Mouse (Mus musculus) MEL (cell line): Measurements from ENCODE around the gene Runx1. TPM values are rescaled to one million over a fixed set of nuclear protein-coding genes. Genes with fewer than 3 reads are reported as not detected.
A peak's percentile ranks its signal among the peaks of the same experiment; 100 is the strongest.

ENCODE experiments used
- DNase-seq: peaks from one replicate; pipeline ENCODE4 v3.0.0; 2011; ENCODE audit warnings: low read depth, low spot score
- H3K27ac ChIP-seq: 2 replicates; pipeline ENCODE4 v1.5.1; 2012; ENCODE audit warnings: low read depth, mild to moderate bottlenecking, control low read depth, low read length, moderate library complexity; ENCODE audit not compliant: control insufficient read depth
- H3K27me3 ChIP-seq, 2 experiments: fragments of 150-350 bp in 1 of 2; sonication (generic) in 1 of 2; 2 replicates each; pipeline ENCODE4 v1.6.1; 2012; ENCODE audit warnings: low read length in 2 of 2, mild to moderate bottlenecking in 2 of 2, improper control_type of control experiment in 1 of 2, moderate library complexity in 1 of 2; ENCODE audit not compliant: insufficient read depth in 2 of 2, control insufficient read depth in 1 of 2
- H3K36me3 ChIP-seq, 2 experiments: 2 replicates each; pipeline ENCODE4 v1.6.1; 2012 to 2014; ENCODE audit warnings: low read length in 2 of 2, improper control_type of control experiment in 1 of 2, inconsistent platforms in 1 of 2, mild to moderate bottlenecking in 1 of 2; ENCODE audit not compliant: insufficient read depth in 2 of 2, control insufficient read depth in 1 of 2
- H3K4me1 ChIP-seq, 2 experiments: fragments of 150-350 bp in 1 of 2; sonication (generic) in 1 of 2; 2 replicates each; pipeline ENCODE4 v1.6.1; 2012; ENCODE audit warnings: low read length in 2 of 2, improper control_type of control experiment in 1 of 2, mild to moderate bottlenecking in 1 of 2; ENCODE audit not compliant: insufficient read depth in 2 of 2, control insufficient read depth in 1 of 2
- H3K4me3 ChIP-seq, 2 experiments: fragments of 150-350 bp in 1 of 2; sonication (generic) in 1 of 2; 2 replicates each; pipeline ENCODE4 v1.5.1; 2012; ENCODE audit warnings: low read depth in 2 of 2, low read length in 2 of 2, mild to moderate bottlenecking in 2 of 2, moderate library complexity in 2 of 2, control low read depth in 1 of 2, improper control_type of control experiment in 1 of 2; ENCODE audit not compliant: control insufficient read depth in 1 of 2, insufficient read depth in 1 of 2
- H3K79me2 ChIP-seq: 2 replicates; pipeline ENCODE4 v1.6.1; 2012; ENCODE audit warnings: mild to moderate bottlenecking, low read length, moderate library complexity; ENCODE audit not compliant: control insufficient read depth, poor library complexity, insufficient read depth
- H3K9ac ChIP-seq: 2 replicates; pipeline ENCODE4 v1.6.1; 2012; ENCODE audit warnings: low read depth, mild to moderate bottlenecking, control low read depth, low read length, moderate library complexity; ENCODE audit not compliant: control insufficient read depth, poor library complexity, severe bottlenecking
- H3K9me3 ChIP-seq: fragments of 150-350 bp; sonication (generic); replicated peaks from 2 replicates; pipeline ENCODE4 v1.6.1; 2012; ENCODE audit warnings: mild to moderate bottlenecking, low read length, improper control_type of control experiment, moderate library complexity; ENCODE audit not compliant: insufficient read depth
- BHLHE40 ChIP-seq: IDR thresholded peaks from 2 replicates; pipeline ENCODE4 v1.6.1; 2012; ENCODE audit warnings: low read depth, mild to moderate bottlenecking, inconsistent platforms, low read length, improper control_type of control experiment, borderline replicate concordance
- CHD2 ChIP-seq: IDR thresholded peaks from 2 replicates; pipeline ENCODE4 v1.6.1; 2011; ENCODE audit warnings: low read length, improper control_type of control experiment
- E2F4 ChIP-seq: IDR thresholded peaks from 2 replicates; pipeline ENCODE4 v1.6.1; 2011; ENCODE audit warnings: low read depth, low read length, improper control_type of control experiment, borderline replicate concordance
- EP300 ChIP-seq, 2 experiments: IDR thresholded peaks; 2 replicates each; pipeline ENCODE4 v1.6.1; 2011; ENCODE audit warnings: improper control_type of control experiment in 2 of 2, low read length in 2 of 2, low read depth in 1 of 2, mild to moderate bottlenecking in 1 of 2
- ETS1 ChIP-seq: IDR thresholded peaks from 2 replicates; pipeline ENCODE4 v1.6.1; 2012; ENCODE audit warnings: low read depth, mild to moderate bottlenecking, inconsistent platforms, low read length, improper control_type of control experiment, moderate library complexity
- GATA1 ChIP-seq: IDR thresholded peaks from 2 replicates; pipeline ENCODE4 v1.6.1; 2011; ENCODE audit warnings: low read depth, low read length, improper control_type of control experiment
- JUND ChIP-seq: IDR thresholded peaks from 2 replicates; pipeline ENCODE4 v1.6.1; 2011; ENCODE audit warnings: low read depth, mild to moderate bottlenecking, improper control_type of control experiment, low read length
- KAT2A ChIP-seq: conservative IDR thresholded peaks from 2 replicates; pipeline ENCODE4 v1.6.1; 2012; ENCODE audit warnings: low read depth, low read length, improper control_type of control experiment, inconsistent platforms
- MAFK ChIP-seq: IDR thresholded peaks from 2 replicates; pipeline ENCODE4 v1.6.1; 2011; ENCODE audit warnings: low read depth, mild to moderate bottlenecking, low read length, improper control_type of control experiment, borderline replicate concordance
- MAX ChIP-seq: IDR thresholded peaks from 2 replicates; pipeline ENCODE4 v1.6.1; 2011; ENCODE audit warnings: low read length, improper control_type of control experiment
- MAZ ChIP-seq: IDR thresholded peaks from 2 replicates; pipeline ENCODE4 v1.6.1; 2012; ENCODE audit warnings: low read depth, mild to moderate bottlenecking, inconsistent platforms, low read length, improper control_type of control experiment
- MXI1 ChIP-seq: IDR thresholded peaks from 2 replicates; pipeline ENCODE4 v1.6.1; 2011; ENCODE audit warnings: mild to moderate bottlenecking, low read depth, low read length, improper control_type of control experiment
- MYB ChIP-seq: IDR thresholded peaks from 2 replicates; pipeline ENCODE4 v1.6.1; 2011; ENCODE audit warnings: mild to moderate bottlenecking, low read depth, low read length, improper control_type of control experiment
- NELFE ChIP-seq: IDR thresholded peaks from 2 replicates; pipeline ENCODE4 v1.6.1; 2011; ENCODE audit warnings: low read depth, low read length, improper control_type of control experiment
- POLR2AphosphoS5 ChIP-seq: IDR thresholded peaks from 2 replicates; pipeline ENCODE4 v1.6.1; 2012; ENCODE audit warnings: low read depth, borderline replicate concordance, mild to moderate bottlenecking, inconsistent platforms, low read length, moderate library complexity, mixed read lengths
- SMC3 ChIP-seq: IDR thresholded peaks from 2 replicates; pipeline ENCODE4 v1.6.1; 2011; ENCODE audit warnings: low read depth, low read length, improper control_type of control experiment
- TAL1 ChIP-seq: IDR thresholded peaks from 2 replicates; pipeline ENCODE4 v1.6.1; 2012; ENCODE audit warnings: mild to moderate bottlenecking, inconsistent platforms, low read length, moderate library complexity, mixed read lengths
- USF2 ChIP-seq, 2 experiments: IDR thresholded peaks; 2 replicates each; pipeline ENCODE4 v1.6.1; 2011 to 2012; ENCODE audit warnings: improper control_type of control experiment in 2 of 2, low read length in 2 of 2, borderline replicate concordance in 1 of 2, inconsistent platforms in 1 of 2, low read depth in 1 of 2, mild to moderate bottlenecking in 1 of 2; ENCODE audit not compliant: insufficient read depth in 1 of 2
- ZC3H11A ChIP-seq: IDR thresholded peaks from 2 replicates; pipeline ENCODE4 v1.6.1; 2012; ENCODE audit warnings: low read depth, mild to moderate bottlenecking, inconsistent platforms, low read length, improper control_type of control experiment
- ZKSCAN1 ChIP-seq: IDR thresholded peaks from 2 replicates; pipeline ENCODE4 v1.6.1; 2012; ENCODE audit warnings: low read depth, mild to moderate bottlenecking, inconsistent platforms, low read length, improper control_type of control experiment, moderate library complexity
- ZNF384 ChIP-seq: IDR thresholded peaks from 2 replicates; pipeline ENCODE4 v1.6.1; 2012; ENCODE audit warnings: low read depth, mild to moderate bottlenecking, inconsistent platforms, low read length, improper control_type of control experiment
- polyA plus RNA-seq, 2 experiments: library from polyadenylated mRNA; stranded (reverse) in 1 of 2; unstranded in 1 of 2; fragments of >175 nt in 1 of 2; fragments of >200 nt in 1 of 2; gene quantifications; 2 replicates each; pipeline versions ENCODE4 v1.2.1 to v1.2.4; 2012; ENCODE audit warnings: low replicate concordance in 2 of 2, low read depth in 1 of 2; ENCODE audit not compliant: insufficient read length in 2 of 2, insufficient read depth in 1 of 2, missing spikeins in 1 of 2
- total RNA-seq: library from RNA; depleted of rRNA; stranded (reverse); fragments of 300-350 nt; gene quantifications from 2 replicates; pipeline ENCODE4 v1.2.3, GENCODE M21; 2012

Gene Runx1
- total and polyA plus RNA-seq, 3 experiments: 14.3 to 23.5 TPM; not detected in 1

DNA sequence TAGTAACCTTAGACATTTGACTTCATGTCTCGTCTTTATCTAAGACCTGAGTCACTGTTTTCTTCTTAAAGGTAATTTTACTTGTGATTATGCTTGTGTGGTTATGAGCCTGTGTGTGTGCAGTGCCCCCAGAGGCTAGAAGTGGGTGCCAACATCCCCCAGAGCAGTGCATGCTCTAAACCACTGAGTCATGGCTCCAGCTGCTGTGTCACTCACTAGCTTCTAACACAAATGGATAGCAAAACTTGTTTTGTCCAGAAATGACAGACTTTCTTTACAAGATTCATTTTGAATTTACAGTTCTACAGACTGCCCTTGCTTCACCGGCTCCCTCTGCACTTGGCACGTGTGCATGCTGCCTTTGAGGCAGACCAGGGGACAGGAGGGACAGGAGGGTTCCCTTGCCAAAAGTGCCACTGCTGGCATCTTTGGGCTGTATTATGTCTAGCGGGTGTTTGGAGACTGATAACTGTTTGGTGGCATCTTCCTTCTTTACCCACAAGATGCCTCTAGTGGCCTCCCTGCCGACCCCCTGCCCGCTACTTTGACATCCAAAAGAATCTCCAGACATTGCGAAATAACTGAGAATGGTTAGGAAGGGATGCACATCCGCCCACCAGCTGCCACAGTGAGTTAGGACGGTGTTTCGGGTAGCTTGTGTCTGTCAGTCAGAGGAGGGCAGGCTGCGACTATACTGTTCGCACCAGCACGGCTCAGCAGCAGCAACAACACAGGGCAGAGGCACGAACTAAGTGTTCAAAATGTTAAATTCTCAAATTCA lies 217.6 kb downstream of the Runx1 start:
- H3K36me3 ChIP-seq: peaks cover 0 to 19% of the 10 kb centered on the region in 2 experiments; a peak in 2 of 4 replicates
- H3K9me3 ChIP-seq: no peaks in the 10 kb centered on the region
- no peak overlapping the region for H3K27ac ChIP-seq
- H3K9ac ChIP-seq: no peak overlapping the region
- H3K4me1 ChIP-seq: no peaks in the 10 kb centered on the region
- DNase-seq: peak; percentile 42
- no peaks in the 10 kb centered on the region for H3K27me3 ChIP-seq
- TF ChIP-seq ZKSCAN1: no peak
- no peak for TF ChIP-seq BHLHE40
- TF ChIP-seq MAFK: no peak
- no peak for TF ChIP-seq KAT2A
- no peak for TF ChIP-seq ZNF384
- TF ChIP-seq SMC3: no peak
- TF ChIP-seq E2F4: no peak
- TF ChIP-seq MAX: no peak
- no peak for TF ChIP-seq USF2 (IDR thresholded peaks at IDR 0.05; ENCODE audit: borderline replicate concordance in 1 of 2, insufficient read depth in 1 of 2, low read depth in 1 of 2, low read length in 2 of 2)
- no peak for TF ChIP-seq EP300 (IDR thresholded peaks at IDR 0.05; ENCODE audit: low read depth in 1 of 2, low read length in 2 of 2)
- no peak for TF ChIP-seq ETS1
- no peak overlapping the region for H3K4me3 ChIP-seq
- no peaks in the 10 kb centered on the region; the same call in 1 of the 2 replicates for H3K79me2 ChIP-seq

DNA sequence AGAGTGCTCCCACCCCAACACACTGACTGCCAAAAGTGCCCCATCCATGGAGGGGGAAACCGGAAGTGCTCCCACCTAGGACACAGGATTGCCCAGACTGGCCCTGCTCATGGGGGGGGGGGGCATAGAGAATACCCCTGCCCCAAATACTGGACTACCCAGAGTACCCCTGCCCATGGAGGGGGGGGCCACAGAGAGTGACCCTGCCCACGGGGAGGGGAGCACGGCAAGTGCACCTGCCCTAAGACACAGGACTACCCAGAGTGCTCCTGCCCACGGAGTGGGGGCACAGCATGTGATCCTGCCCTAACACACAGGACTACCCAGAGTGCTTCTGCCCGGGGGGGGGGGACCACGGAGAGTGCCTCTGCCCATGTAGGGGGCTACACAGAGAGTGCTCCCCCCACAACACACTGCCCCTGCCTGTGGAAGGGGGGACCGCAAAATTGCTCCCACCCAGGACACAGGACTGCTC lies 219.4 kb downstream of the Runx1 start:
- H3K79me2 ChIP-seq: no peaks in the 10 kb centered on the region; the same call in 1 of the 2 replicates
- no peaks in the 10 kb centered on the region for H3K27me3 ChIP-seq
- H3K4me1 ChIP-seq: no peaks in the 10 kb centered on the region
- no peak for TF ChIP-seq TAL1
- TF ChIP-seq MAX: no peak
- no peak for TF ChIP-seq GATA1
- no peak for TF ChIP-seq ZKSCAN1
- TF ChIP-seq POLR2AphosphoS5: no peak
- TF ChIP-seq CHD2: no peak
- TF ChIP-seq MAFK: no peak
- no peak for TF ChIP-seq NELFE
- TF ChIP-seq JUND: no peak
- no peak for TF ChIP-seq ZC3H11A
- no peak for TF ChIP-seq MXI1
- no peak for TF ChIP-seq MYB
- TF ChIP-seq MAZ: no peak
- no peak overlapping the region for H3K27ac ChIP-seq
- DNase-seq: no peak
- peaks cover 0 to 13% of the 10 kb centered on the region in 2 experiments; a peak in 2 of 4 replicates for H3K36me3 ChIP-seq
- H3K9ac ChIP-seq: no peak overlapping the region
- no peaks in the 10 kb centered on the region for H3K9me3 ChIP-seq
- no peak overlapping the region for H3K4me3 ChIP-seq
